Mouse (Mus musculus) thymus, adult 2 months (tissue): ENCODE measurements around the gene Mest.

Experiments used
- CTCF ChIP-seq: fragments of 200-500 bp; IDR thresholded peaks from 2 replicates; pipeline ENCODE4 v1.5.1; 2012; ENCODE audit warnings: mild to moderate bottlenecking, control low read depth, low read length, moderate library complexity, borderline replicate concordance; ENCODE audit not compliant: control insufficient read depth, poor library complexity, insufficient read depth; ENCODE audit errors: extremely low read depth
- POLR2A ChIP-seq: fragments of 200-500 bp; IDR thresholded peaks from 2 replicates; pipeline ENCODE4 v1.6.1; 2012; ENCODE audit warnings: mild to moderate bottlenecking, low read length, control low read depth, moderate library complexity; ENCODE audit not compliant: control insufficient read depth, poor library complexity, insufficient read depth; ENCODE audit errors: extremely low read depth

DNA sequence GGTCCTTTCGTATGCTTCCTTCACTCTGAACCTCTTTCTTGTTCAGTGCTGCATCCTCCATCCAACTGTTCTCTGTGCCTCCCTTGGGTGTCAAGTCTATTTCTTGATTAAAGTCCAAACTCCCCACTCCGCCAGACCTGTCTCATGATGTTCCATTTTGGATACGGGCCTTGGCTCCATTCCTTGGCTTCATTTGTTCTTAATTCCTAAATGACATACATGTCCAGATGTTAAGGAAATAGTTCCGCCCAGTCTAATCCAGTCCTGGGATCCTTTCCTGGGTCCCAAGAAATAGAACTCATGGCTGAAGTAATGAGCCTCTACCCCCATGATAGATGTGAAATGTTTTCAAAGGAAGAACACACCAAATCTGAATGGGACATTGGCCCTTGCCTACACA lies 25.3 kb upstream of the Mest start:
- TF ChIP-seq CTCF (no peak), POLR2A (no peak)
